Mouse (Mus musculus): ENCODE data around the gene Ppp1r14a.

The Ppp1r14a gene

GRCm38 (mm10) chr7:29288942-29289638 lies at the start of gene Ppp1r14a:
Gene Ppp1r14a (plus strand): TSS chr7:29289308.
- DNase-seq (ENCODE audit: low spot score): peak; percentile 85

GRCm38 (mm10) chr7:29244732-29245416 lies 44.2 kb upstream of the Ppp1r14a start:
- DNase-seq (ENCODE audit: low spot score): no peak

- DNase-seq (ENCODE audit: low spot score): no peak
Observed at GRCm38 (mm10) chr7:29246015-29246414, 43.1 kb upstream of the Ppp1r14a start.

GRCm38 (mm10) chr7:29246619-29247313 lies 42.3 kb upstream of the Ppp1r14a start:
- DNase-seq (ENCODE audit: low spot score): no peak

- peak; percentile 89 for DNase-seq (ENCODE audit: low spot score)
Observed at GRCm38 (mm10) chr7:29247314-29247700, 41.8 kb upstream of the Ppp1r14a start.

- no peak for DNase-seq (ENCODE audit: low spot score)
Observed at GRCm38 (mm10) chr7:29247706-29248105, 41.4 kb upstream of the Ppp1r14a start.

GRCm38 (mm10) chr7:29248261-29248841 lies 40.8 kb upstream of the Ppp1r14a start, which contains the start of gene 2200002D01Rik:
Gene 2200002D01Rik (minus strand): TSS chr7:29248466.
- DNase-seq (ENCODE audit: low spot score): peak; percentile 77

- DNase-seq (ENCODE audit: low spot score): peak; percentile 81
Observed at GRCm38 (mm10) chr7:29251166-29251565, 37.9 kb upstream of the Ppp1r14a start.

GRCm38 (mm10) chr7:29253842-29254241 lies 35.3 kb upstream of the Ppp1r14a start:
- DNase-seq (ENCODE audit: low spot score): no peak

- no peak for DNase-seq (ENCODE audit: low spot score)
Observed at GRCm38 (mm10) chr7:29255875-29256274, 33.2 kb upstream of the Ppp1r14a start.

GRCm38 (mm10) chr7:29257368-29257767 lies 31.7 kb upstream of the Ppp1r14a start:
- DNase-seq (ENCODE audit: low spot score): peak; percentile 78

- no peak for DNase-seq (ENCODE audit: low spot score)
Observed at GRCm38 (mm10) chr7:29259781-29260730, 29.1 kb upstream of the Ppp1r14a start.

GRCm38 (mm10) chr7:29262151-29262550 lies 27.0 kb upstream of the Ppp1r14a start:
- DNase-seq (ENCODE audit: low spot score): no peak

GRCm38 (mm10) chr7:29263831-29264230 lies 25.3 kb upstream of the Ppp1r14a start:
- no peak for DNase-seq (ENCODE audit: low spot score)

- DNase-seq (ENCODE audit: low spot score): no peak
Observed at GRCm38 (mm10) chr7:29265636-29266035, 23.5 kb upstream of the Ppp1r14a start.

- DNase-seq (ENCODE audit: low spot score): no peak
Observed at GRCm38 (mm10) chr7:29266931-29267330, 22.2 kb upstream of the Ppp1r14a start.

- DNase-seq (ENCODE audit: low spot score): no peak
Observed at GRCm38 (mm10) chr7:29270445-29270844, 18.7 kb upstream of the Ppp1r14a start.

GRCm38 (mm10) chr7:29271687-29272465 lies 17.2 kb upstream of the Ppp1r14a start:
- no peak for DNase-seq (ENCODE audit: low spot score)

- DNase-seq (ENCODE audit: low spot score): no peak
Observed at GRCm38 (mm10) chr7:29276715-29277114, 12.4 kb upstream of the Ppp1r14a start.

GRCm38 (mm10) chr7:29277510-29277909 lies 11.6 kb upstream of the Ppp1r14a start:
- DNase-seq (ENCODE audit: low spot score): no peak

- no peak for DNase-seq (ENCODE audit: low spot score)
Observed at GRCm38 (mm10) chr7:29279261-29279660, 9.8 kb upstream of the Ppp1r14a start.

Measured in urinary bladder, postnatal 14 days (tissue).